Mouse (Mus musculus) thymus, adult 2 months (tissue): ENCODE data around the gene Cabcoco1. TPM values are rescaled to one million over a fixed set of nuclear protein-coding genes. Genes with fewer than 3 reads are reported as not detected.

Experiments used
- DNase-seq: peaks from one replicate; pipeline ENCODE4 v3.0.0; 2021
- H3K27ac ChIP-seq: fragments of 200-500 bp; 2 replicates; pipeline ENCODE4 v1.5.1; 2012; ENCODE audit warnings: low read length, control low read depth; ENCODE audit not compliant: control insufficient read depth, insufficient read depth
- H3K27me3 ChIP-seq: fragments of 200-500 bp; 2 replicates; pipeline ENCODE4 v1.6.1; 2012; ENCODE audit warnings: mild to moderate bottlenecking, low read length, moderate library complexity, mixed read lengths; ENCODE audit not compliant: control insufficient read depth, insufficient read depth
- H3K36me3 ChIP-seq: fragments of 200-500 bp; 2 replicates; pipeline ENCODE4 v1.6.1; 2012; ENCODE audit warnings: mild to moderate bottlenecking, low read length, moderate library complexity; ENCODE audit not compliant: control insufficient read depth, insufficient read depth
- H3K4me1 ChIP-seq: fragments of 200-500 bp; replicated peaks from 2 replicates; pipeline ENCODE4 v1.6.1; 2012; ENCODE audit warnings: low read length; ENCODE audit not compliant: control insufficient read depth, insufficient read depth
- H3K4me3 ChIP-seq: fragments of 200-500 bp; 2 replicates; pipeline ENCODE4 v1.5.1; 2012; ENCODE audit warnings: mild to moderate bottlenecking, low read length, control low read depth, moderate library complexity; ENCODE audit not compliant: control insufficient read depth, insufficient read depth
- CTCF ChIP-seq: fragments of 200-500 bp; IDR thresholded peaks from 2 replicates; pipeline ENCODE4 v1.5.1; 2012; ENCODE audit warnings: mild to moderate bottlenecking, control low read depth, low read length, moderate library complexity, borderline replicate concordance; ENCODE audit not compliant: control insufficient read depth, poor library complexity, insufficient read depth; ENCODE audit errors: extremely low read depth
- POLR2A ChIP-seq: fragments of 200-500 bp; IDR thresholded peaks from 2 replicates; pipeline ENCODE4 v1.6.1; 2012; ENCODE audit warnings: mild to moderate bottlenecking, low read length, control low read depth, moderate library complexity; ENCODE audit not compliant: control insufficient read depth, poor library complexity, insufficient read depth; ENCODE audit errors: extremely low read depth
- WGBS: fragments of 180-500 bp; shearing (Covaris S2); methylation state at CpG from one replicate; pipeline ENCODE4 v1.1.7; 2018; 5-methylcytosine and 5-hydroxymethylcytosine counted together
- polyA plus RNA-seq: library from polyadenylated mRNA; depleted of rRNA; stranded (reverse); fragments of >200 nt; gene quantifications from 2 replicates; pipeline ENCODE4 v1.2.3, GENCODE M21; 2012

Gene Cabcoco1
- polyA plus RNA-seq, 1 experiment = 0.73 TPM

DNA sequence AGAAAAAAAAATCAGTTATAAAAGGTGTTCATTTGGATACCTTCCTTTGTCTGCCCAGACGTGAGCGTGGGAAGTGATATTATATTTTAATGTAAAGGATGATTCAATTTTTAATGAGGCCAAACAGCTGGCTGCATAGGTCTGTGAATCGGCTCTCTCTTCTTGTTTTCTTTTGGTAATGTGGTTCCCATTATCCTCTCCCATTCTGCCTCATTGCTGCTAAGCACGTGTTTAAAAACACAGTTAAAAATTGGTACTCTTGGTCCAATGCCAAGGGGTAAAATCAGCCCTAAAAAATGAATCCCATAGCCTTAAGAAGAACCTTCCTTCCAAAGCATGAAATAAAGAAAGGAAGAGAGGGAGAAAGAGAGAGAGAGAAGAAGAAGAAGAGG, 17.1 kb upstream of the Cabcoco1 start:
- WGBS = 77% methylated on average over 4 of the region's 4 CpGs
- Histone ChIP-seq H3K4me3 (no peak overlapping the region), H3K36me3 (no peaks in the 10 kb centered on the region)

DNA sequence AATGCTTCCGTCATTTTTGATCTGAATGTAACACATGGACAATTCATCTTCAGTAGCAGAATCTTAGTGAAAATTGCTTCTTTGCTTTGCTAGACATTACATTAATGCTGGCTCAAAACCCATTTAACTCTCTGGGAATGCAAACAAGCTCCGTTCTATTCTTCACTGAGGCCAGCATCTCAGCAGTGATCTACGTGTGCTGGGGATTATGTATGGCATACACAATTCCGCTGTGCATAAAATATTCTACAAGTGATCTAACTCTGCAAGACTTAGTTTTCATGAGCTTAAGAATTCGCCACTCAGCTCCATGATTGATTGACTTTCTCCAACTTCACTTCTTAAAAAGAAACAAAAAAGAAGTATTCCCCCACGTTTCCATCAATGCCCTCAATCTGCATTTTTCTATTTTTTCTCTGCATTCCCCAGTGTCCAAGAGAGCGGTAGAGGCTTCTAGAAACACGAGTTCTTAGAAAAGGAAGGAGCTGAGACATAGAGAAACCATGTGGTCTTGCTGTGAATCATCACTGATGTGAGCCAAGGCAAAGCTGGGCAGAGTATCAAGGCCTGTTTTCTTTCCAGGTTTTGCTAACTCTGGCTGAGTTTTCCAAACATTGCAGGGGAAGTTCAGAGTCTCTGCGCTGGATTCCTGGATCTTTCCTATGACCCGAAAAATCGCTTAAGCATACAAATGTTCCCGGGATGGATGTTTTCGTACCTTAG, 16.6 kb upstream of the Cabcoco1 start:
- 85% methylated on average over 13 of the region's 13 CpGs for WGBS
- H3K27ac ChIP-seq = no peak overlapping the region
- H3K4me1 ChIP-seq = no peaks in the 10 kb centered on the region
- no peak for DNase-seq
- no peak for TF ChIP-seq POLR2A
- no peak for TF ChIP-seq CTCF
- H3K36me3 ChIP-seq = no peaks in the 10 kb centered on the region
- H3K27me3 ChIP-seq = no peaks in the 10 kb centered on the region
- no peak overlapping the region for H3K4me3 ChIP-seq

More for the DNA sequence above, 17.1 kb upstream of the Cabcoco1 start:
- no peaks in the 10 kb centered on the region for H3K27me3 ChIP-seq
- H3K4me1 ChIP-seq = no peaks in the 10 kb centered on the region
- H3K27ac ChIP-seq = no peak overlapping the region
- no peak for TF ChIP-seq CTCF
- no peak for TF ChIP-seq POLR2A
- DNase-seq = no peak

- no peak for TF ChIP-seq CTCF
- TF ChIP-seq POLR2A = no peak
- Histone ChIP-seq H3K4me3 (no peak overlapping the region), H3K4me1 (no peaks in the 10 kb centered on the region), H3K27me3 (no peaks in the 10 kb centered on the region), H3K27ac (no peak overlapping the region), H3K36me3 (no peaks in the 10 kb centered on the region)
- WGBS = 57% methylated on average over 3 of the region's 3 CpGs
- no peak for DNase-seq
Measured at GRCm38 (mm10) chr10:68553677-68554076, 12.0 kb upstream of the Cabcoco1 start.

DNA sequence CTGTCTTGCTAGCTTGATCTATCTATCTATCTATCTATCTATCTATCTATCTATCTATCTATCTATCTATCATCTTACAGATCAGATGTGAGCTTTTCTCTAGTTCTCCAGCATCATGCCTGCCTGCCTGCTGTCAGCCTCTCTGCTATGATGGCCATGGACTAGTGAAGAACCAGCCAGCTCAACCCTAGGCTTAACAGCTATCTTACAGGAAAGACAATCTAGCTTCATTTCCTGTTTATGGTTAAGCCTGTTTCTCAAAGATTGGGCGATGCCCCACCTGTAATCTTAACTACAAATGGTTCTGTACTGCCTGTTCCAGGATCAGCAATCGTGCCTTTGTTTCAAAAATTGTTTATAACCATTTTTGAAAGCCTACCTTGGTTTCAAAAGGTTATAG, 10.9 kb upstream of the Cabcoco1 start:
- H3K27ac ChIP-seq = no peak overlapping the region
- no peaks in the 10 kb centered on the region for H3K36me3 ChIP-seq
- H3K4me3 ChIP-seq = no peak overlapping the region
- H3K4me1 ChIP-seq = no peaks in the 10 kb centered on the region
- no peak for DNase-seq
- WGBS = 23% methylated on average over 2 of the region's 2 CpGs
- H3K27me3 ChIP-seq = no peaks in the 10 kb centered on the region
- TF ChIP-seq POLR2A = no peak
- no peak for TF ChIP-seq CTCF

GRCm38 (mm10) chr10:68551316-68551715, 9.6 kb upstream of the Cabcoco1 start:
- Histone ChIP-seq H3K4me1 (no peaks in the 10 kb centered on the region), H3K4me3 (no peak overlapping the region), H3K36me3 (no peaks in the 10 kb centered on the region), H3K27me3 (no peaks in the 10 kb centered on the region), H3K27ac (no peak overlapping the region)
- DNase-seq = no peak
- TF ChIP-seq CTCF = no peak
- no peak for TF ChIP-seq POLR2A
- WGBS = 97% methylated on average over 7 of the region's 7 CpGs

GRCm38 (mm10) chr10:68550668-68551267, 9.1 kb upstream of the Cabcoco1 start:
- Histone ChIP-seq H3K36me3 (no peaks in the 10 kb centered on the region), H3K27ac (no peak overlapping the region), H3K27me3 (no peaks in the 10 kb centered on the region), H3K4me1 (no peaks in the 10 kb centered on the region), H3K4me3 (no peak overlapping the region)
- TF ChIP-seq POLR2A (no peak), CTCF (no peak)
- DNase-seq = no peak
- 98% methylated on average over 9 of the region's 9 CpGs for WGBS

DNA sequence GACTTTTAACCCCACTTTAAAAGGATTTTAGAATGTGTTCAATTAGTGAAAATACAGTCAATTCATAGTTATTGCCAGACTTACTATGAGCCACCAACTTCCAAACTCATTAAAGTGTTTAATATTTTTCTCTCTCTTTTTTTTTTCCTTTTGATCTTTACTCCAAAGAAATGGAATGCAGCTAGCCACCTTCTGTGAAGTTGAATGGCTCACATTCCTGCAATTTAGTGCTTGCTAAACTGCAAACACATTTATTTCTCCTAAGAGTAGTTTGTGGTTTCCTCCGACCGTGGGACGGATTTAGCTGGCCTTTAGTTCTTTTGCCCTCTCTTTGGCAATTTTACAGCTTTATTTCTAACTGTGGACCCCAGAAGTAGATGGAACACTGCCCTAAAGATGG, 1.4 kb upstream of the Cabcoco1 start:
- no peaks in the 10 kb centered on the region for H3K36me3 ChIP-seq
- peaks cover 10% of the 10 kb centered on the region for H3K4me1 ChIP-seq
- TF ChIP-seq POLR2A (no peak), CTCF (no peak)
- H3K27ac ChIP-seq = no peak overlapping the region
- 79% methylated on average over 3 of the region's 3 CpGs for WGBS
- no peak overlapping the region for H3K4me3 ChIP-seq
- H3K27me3 ChIP-seq = no peaks in the 10 kb centered on the region
- no peak for DNase-seq
